Mouse (Mus musculus) heart, adult 2 months (tissue): ENCODE data around the gene Twist2. TPM values are rescaled to one million over a fixed set of nuclear protein-coding genes. Genes with fewer than 3 reads are reported as not detected.

Experiments used
- DNase-seq, 2 experiments: peaks; one replicate each; pipeline ENCODE4 v3.0.0; 2021
- H3K27ac ChIP-seq: fragments of 200-600 bp; 2 replicates; pipeline ENCODE4 v1.8.1; 2022
- H3K27me3 ChIP-seq: fragments of 200-500 bp; 2 replicates; pipeline ENCODE4 v1.6.1; 2012; ENCODE audit warnings: mild to moderate bottlenecking, low read length, inconsistent platforms, mixed read lengths; ENCODE audit not compliant: control insufficient read depth, insufficient read depth
- H3K36me3 ChIP-seq: fragments of 200-500 bp; 2 replicates; pipeline ENCODE4 v1.6.1; 2012; ENCODE audit warnings: low read length, inconsistent platforms; ENCODE audit not compliant: control insufficient read depth, insufficient read depth
- H3K4me1 ChIP-seq: fragments of 200-500 bp; 2 replicates; pipeline ENCODE4 v1.6.1; 2011; ENCODE audit warnings: low read length; ENCODE audit not compliant: control insufficient read depth, insufficient read depth
- H3K4me3 ChIP-seq: fragments of 200-600 bp; 2 replicates; pipeline ENCODE4 v1.8.1; 2022
- H3K79me2 ChIP-seq: fragments of 200-500 bp; replicated peaks from 2 replicates; pipeline ENCODE4 v1.6.1; 2012; ENCODE audit warnings: mild to moderate bottlenecking, inconsistent platforms, low read length, moderate library complexity, mixed read lengths; ENCODE audit not compliant: control insufficient read depth, insufficient read depth
- H3K9ac ChIP-seq: fragments of 200-500 bp; 2 replicates; pipeline ENCODE4 v1.6.1; 2012; ENCODE audit warnings: low read depth, mild to moderate bottlenecking, control low read depth, inconsistent platforms, low read length, mixed read lengths
- CTCF ChIP-seq: fragments of 200-600 bp; IDR thresholded peaks from 2 replicates; pipeline ENCODE4 v1.8.1; 2022; ENCODE audit warnings: antibody characterized with exemption, mild to moderate bottlenecking, moderate library complexity
- EP300 ChIP-seq: fragments of 200-500 bp; IDR thresholded peaks from 2 replicates; pipeline ENCODE4 v1.6.1; 2011; ENCODE audit warnings: low read depth, low read length, control low read depth; ENCODE audit not compliant: insufficient read depth
- POLR2A ChIP-seq: fragments of 200-500 bp; IDR thresholded peaks from 2 replicates; pipeline ENCODE4 v1.6.1; 2011; ENCODE audit warnings: mild to moderate bottlenecking, low read depth, low read length, control low read depth; ENCODE audit not compliant: insufficient read depth
- WGBS: fragments of 180-500 bp; shearing (Covaris S2); methylation state at CpG from one replicate; pipeline ENCODE4 v1.1.7; 2018; 5-methylcytosine and 5-hydroxymethylcytosine counted together
- intact Hi-C: fragments of 180-260 bp; cut with DNase I; formaldehyde crosslinking; loops from one replicate; pipeline ENCODE4 v1.15.1; 2025
- polyA plus RNA-seq: library from polyadenylated mRNA; depleted of rRNA; stranded (reverse); fragments of >200 nt; gene quantifications from 2 replicates; pipeline ENCODE4 v1.2.3, GENCODE M21; 2012
- total RNA-seq, 2 experiments: library from RNA; stranded (reverse); gene quantifications; 2 replicates each; pipeline ENCODE4 v1.2.3; 2021

The Twist2 gene
- total and polyA plus RNA-seq, 3 experiments = 1.1 to 4.7 (median 2.4) TPM

GRCm38 (mm10) chr1:91820531-91820930, 19.3 kb downstream of the Twist2 start:
- H3K4me1 ChIP-seq = peaks cover 2% of the 10 kb centered on the region
- H3K9ac ChIP-seq = no peak overlapping the region
- no peaks in the 10 kb centered on the region for H3K36me3 ChIP-seq
- H3K27me3 ChIP-seq = no peaks in the 10 kb centered on the region
- WGBS = 80% methylated on average over 10 of the region's 10 CpGs
- no peaks in the 10 kb centered on the region for H3K79me2 ChIP-seq
- H3K4me3 ChIP-seq = no peak overlapping the region
- DNase-seq = no peak
- no peak overlapping the region for H3K27ac ChIP-seq
- intact Hi-C loops = no loop called here
- TF ChIP-seq EP300 (no peak), CTCF (no peak)

- H3K79me2 ChIP-seq = no peaks in the 10 kb centered on the region
- H3K27me3 ChIP-seq = no peaks in the 10 kb centered on the region
- intact Hi-C loops = no loop called here
- WGBS = 80% methylated on average over 4 of the region's 4 CpGs
- H3K9ac ChIP-seq = no peak overlapping the region
- H3K27ac ChIP-seq = no peak overlapping the region
- no peak overlapping the region for H3K4me3 ChIP-seq
- peaks cover 2% of the 10 kb centered on the region for H3K4me1 ChIP-seq
- H3K36me3 ChIP-seq = no peaks in the 10 kb centered on the region
- TF ChIP-seq EP300 = no peak
- TF ChIP-seq CTCF = no peak
- no peak for TF ChIP-seq POLR2A
- DNase-seq = no peak
Observed at GRCm38 (mm10) chr1:91822316-91822824, 21.1 kb downstream of the Twist2 start.

DNA sequence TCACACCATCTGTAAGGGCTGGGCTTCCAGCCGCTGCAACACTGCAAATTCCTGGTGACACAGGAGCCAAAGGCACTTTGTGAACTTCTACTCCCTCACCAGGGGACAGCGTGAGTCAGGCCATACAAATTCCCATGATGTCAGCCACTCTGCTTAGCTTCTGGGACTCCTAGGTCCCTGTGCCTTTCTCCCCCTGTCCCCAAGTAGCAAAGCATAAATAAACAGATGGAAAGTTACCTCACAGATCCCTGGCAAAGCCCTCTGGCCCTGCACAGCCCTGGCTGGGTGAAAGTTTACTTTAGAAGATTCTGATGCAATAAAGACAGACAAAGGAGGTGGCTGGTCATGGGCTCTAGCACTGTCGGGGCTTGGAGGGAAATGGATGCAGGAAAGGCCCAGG, 22.3 kb downstream of the Twist2 start:
- WGBS = 37% methylated on average over 3 of the region's 3 CpGs
- peak; percentile 29 to 66 for DNase-seq
- TF ChIP-seq POLR2A (no peak), EP300 (no peak), CTCF (no peak)

GRCm38 (mm10) chr1:91823951-91824350, 22.7 kb downstream of the Twist2 start:
- H3K79me2 ChIP-seq = no peaks in the 10 kb centered on the region
- peaks cover 2% of the 10 kb centered on the region for H3K4me1 ChIP-seq
- no peak overlapping the region for H3K9ac ChIP-seq
- DNase-seq = no peak
- H3K36me3 ChIP-seq = no peaks in the 10 kb centered on the region
- H3K4me3 ChIP-seq = no peak overlapping the region
- 84% methylated on average over 7 of the region's 7 CpGs for WGBS
- TF ChIP-seq POLR2A (no peak), EP300 (no peak), CTCF (no peak)
- no peaks in the 10 kb centered on the region for H3K27me3 ChIP-seq
- H3K27ac ChIP-seq = no peak overlapping the region
- intact Hi-C loops = no loop called here

More for the DNA sequence above, 22.3 kb downstream of the Twist2 start:
- H3K27ac ChIP-seq = no peak overlapping the region
- H3K4me1 ChIP-seq = peaks cover 2% of the 10 kb centered on the region
- no peaks in the 10 kb centered on the region for H3K27me3 ChIP-seq
- intact Hi-C loops = no loop called here
- no peaks in the 10 kb centered on the region for H3K36me3 ChIP-seq
- H3K79me2 ChIP-seq = no peaks in the 10 kb centered on the region
- H3K4me3 ChIP-seq = no peak overlapping the region
- no peak overlapping the region for H3K9ac ChIP-seq

- no peak for TF ChIP-seq POLR2A
- TF ChIP-seq EP300 = no peak
- no peak for TF ChIP-seq CTCF
- Histone ChIP-seq H3K4me3 (no peak overlapping the region), H3K27ac (no peak overlapping the region), H3K4me1 (peaks cover 2% of the 10 kb centered on the region), H3K36me3 (no peaks in the 10 kb centered on the region), H3K9ac (no peak overlapping the region), H3K27me3 (no peaks in the 10 kb centered on the region), H3K79me2 (no peaks in the 10 kb centered on the region)
- WGBS = 48% methylated on average over 4 of the region's 4 CpGs
- DNase-seq = no peak
- intact Hi-C loops = no loop called here
Observed at GRCm38 (mm10) chr1:91825261-91825660, 24.0 kb downstream of the Twist2 start.

DNA sequence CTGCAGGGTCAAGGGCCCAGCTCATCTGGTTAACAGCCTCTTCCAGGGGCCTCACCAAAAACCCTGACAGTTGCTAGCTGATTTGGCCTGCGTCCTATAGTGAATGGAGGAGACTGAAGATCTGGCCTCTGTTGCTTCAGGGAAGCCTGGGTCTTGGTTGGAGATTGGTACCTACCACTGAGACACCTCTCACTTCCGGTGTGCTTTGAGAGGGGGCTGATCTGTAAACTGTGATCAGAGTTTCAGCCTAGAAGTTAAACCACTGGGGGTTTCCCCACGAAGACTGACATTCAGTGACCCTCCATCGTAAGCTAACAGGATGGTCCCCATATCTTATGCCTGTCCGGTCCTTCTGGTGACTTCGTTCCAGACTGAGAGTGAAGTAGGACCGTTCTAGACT, 30.7 kb downstream of the Twist2 start:
- intact Hi-C loops = no loop called here
- H3K79me2 ChIP-seq = no peaks in the 10 kb centered on the region
- H3K4me1 ChIP-seq = no peaks in the 10 kb centered on the region
- no peaks in the 10 kb centered on the region for H3K36me3 ChIP-seq
- TF ChIP-seq EP300 (no peak), POLR2A (no peak), CTCF (no peak)
- no peak overlapping the region for H3K27ac ChIP-seq
- no peak overlapping the region for H3K4me3 ChIP-seq
- H3K27me3 ChIP-seq = no peaks in the 10 kb centered on the region
- no peak for DNase-seq
- WGBS = 87% methylated on average over 7 of the region's 7 CpGs
- no peak overlapping the region for H3K9ac ChIP-seq

GRCm38 (mm10) chr1:91839557-91839956, 38.3 kb downstream of the Twist2 start:
- no peaks in the 10 kb centered on the region for H3K27me3 ChIP-seq
- H3K4me1 ChIP-seq = no peaks in the 10 kb centered on the region
- H3K27ac ChIP-seq = no peak overlapping the region
- no peaks in the 10 kb centered on the region for H3K79me2 ChIP-seq
- DNase-seq = no peak
- 92% methylated on average over 6 of the region's 6 CpGs for WGBS
- H3K36me3 ChIP-seq = no peaks in the 10 kb centered on the region
- H3K9ac ChIP-seq = no peak overlapping the region
- no peak overlapping the region for H3K4me3 ChIP-seq
- intact Hi-C loops = no loop called here
- no peak for TF ChIP-seq CTCF
- no peak for TF ChIP-seq EP300
- TF ChIP-seq POLR2A = no peak
